In the genomic region with DNA sequence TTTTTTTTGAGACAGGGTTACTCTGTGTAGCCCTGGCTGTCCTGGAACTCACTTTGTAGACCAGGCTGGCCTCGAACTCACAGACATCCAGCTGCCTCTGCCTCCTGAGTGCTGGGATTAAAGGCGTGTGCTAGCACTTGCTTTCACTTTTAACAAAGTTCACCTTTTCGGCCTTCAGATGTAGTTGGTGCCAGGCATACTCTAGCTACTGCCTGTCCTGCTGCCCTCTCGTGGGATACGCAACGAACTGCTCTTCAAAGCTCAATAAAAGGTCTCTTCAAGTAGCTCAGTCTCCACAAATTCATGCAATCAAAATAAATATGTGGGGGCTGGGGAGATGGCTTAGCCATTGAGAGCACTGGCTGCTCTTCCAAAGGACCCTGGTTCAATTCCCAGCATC, we compare ENCODE assay signal across 20 mouse cellular contexts. TPM values are rescaled to one million over a fixed set of nuclear protein-coding genes. Genes with fewer than 3 reads are reported as not detected.
"Had no signal": no experiment of that assay in that cellular context is flagged by ENCODE, and none has a peak within 500 bp of the region (broad histone marks: within the 10 kb centered on the region; RNA-seq: fewer than 3 reads in every experiment).

No protein-coding gene starts in this region.

- H3K27ac ChIP-seq: layer of hippocampus, adult 2 months; limb, embryonic 13.5 days; midbrain, embryonic 10.5 days; neural tube, embryonic 13.5 days; stomach, embryonic 15.5 days had no signal

- H3K27me3 ChIP-seq: limb, embryonic 13.5 days; neural tube, embryonic 13.5 days; stomach, embryonic 15.5 days had no signal

- DNase-seq: kidney, adult 8-10 months; kidney, postnatal 10 days; kidney, postnatal 4 days; left cerebral cortex, postnatal 4 days; lung, embryonic 14.5 days; lung, postnatal 10 days; lung, postnatal 4 days; midbrain, embryonic 14.5 days; retina, postnatal 1 day had no signal

- H3K9me3 ChIP-seq: limb, embryonic 13.5 days; midbrain, embryonic 10.5 days; neural tube, embryonic 13.5 days; stomach, embryonic 15.5 days had no signal

- H3K4me1 ChIP-seq: limb, embryonic 13.5 days; stomach, embryonic 15.5 days had no signal

- H3K9ac ChIP-seq: limb, embryonic 13.5 days; lung, embryonic 14.5 days; neural tube, embryonic 13.5 days; stomach, embryonic 15.5 days had no signal

- H3K4me3 ChIP-seq: layer of hippocampus, adult 2 months; limb, embryonic 13.5 days; midbrain, embryonic 10.5 days; neural tube, embryonic 13.5 days; stomach, embryonic 15.5 days had no signal

- H3K4me2 ChIP-seq: limb, embryonic 13.5 days; liver, embryonic 11.5 days; lung, embryonic 14.5 days; neural tube, embryonic 13.5 days; stomach, embryonic 15.5 days had no signal

RNA-seq across cellular contexts. Expression of gene Tex37, which starts 20.6 kb away (rescaled TPM):
- total RNA-seq: layer of hippocampus, adult 2 months; layer of hippocampus, postnatal 10 days; left cerebral cortex, postnatal 10 days; left cerebral cortex, postnatal 4 days; megakaryocyte, adult 5-6 weeks had no signal
- polyA plus RNA-seq: limb, embryonic 13.5 days; liver, embryonic 11.5 days; liver, embryonic 16.5 days; lung, embryonic 14.5 days; midbrain, embryonic 10.5 days; midbrain, embryonic 14.5 days; neural tube, embryonic 13.5 days; spleen, adult 2 months; stomach, embryonic 15.5 days had no signal

RNA-seq across cellular contexts. Expression of gene Foxi3, which starts 58.2 kb away (rescaled TPM):
- total RNA-seq: layer of hippocampus, adult 2 months; layer of hippocampus, postnatal 10 days; left cerebral cortex, postnatal 10 days; left cerebral cortex, postnatal 4 days; megakaryocyte, adult 5-6 weeks had no signal
- polyA plus RNA-seq: liver, embryonic 11.5 days; liver, embryonic 16.5 days; lung, embryonic 14.5 days; midbrain, embryonic 14.5 days; neural tube, embryonic 13.5 days; spleen, adult 2 months; stomach, embryonic 15.5 days had no signal
